In the genomic region with DNA sequence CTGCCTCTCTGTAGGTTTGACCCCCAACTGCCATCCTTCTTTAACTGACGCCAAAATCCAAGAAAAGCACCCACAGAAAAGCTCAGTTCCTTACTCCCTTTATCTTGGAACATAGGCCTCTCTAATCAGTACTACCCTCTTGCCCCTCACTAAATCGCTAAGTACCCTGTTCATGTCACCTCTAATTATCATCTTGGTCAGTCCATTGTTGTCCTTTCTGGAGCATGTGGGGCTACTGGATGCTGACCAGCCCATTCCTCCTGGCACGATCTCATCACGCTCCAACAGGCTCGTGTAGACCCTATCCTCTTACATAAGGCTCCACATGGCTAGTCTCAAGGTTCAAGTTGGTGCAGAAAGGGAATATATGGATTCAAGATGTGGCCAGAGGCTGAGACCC, we compare ENCODE assay signal across 22 mouse cellular contexts. TPM values are rescaled to one million over a fixed set of nuclear protein-coding genes. Genes with fewer than 3 reads are reported as not detected.
A peak's percentile ranks its signal among the peaks of the same experiment; 100 is the strongest.
DNase-seq lines count a peak whose midpoint lies in the region; ATAC-seq lines count a peak whose summit lies in the region.
"Had no signal": no experiment of that assay in that cellular context is flagged by ENCODE, and none has a peak within 500 bp of the region (broad histone marks: within the 10 kb centered on the region; RNA-seq: fewer than 3 reads in every experiment).

No protein-coding gene starts in this region.

- no peaks in the 10 kb centered on the region for H3K9me3 ChIP-seq in embryonic facial prominence, embryonic 14.5 days (ENCODE audit: control insufficient read depth, low read length)
- no peaks in the 10 kb centered on the region for H3K9me3 ChIP-seq in embryonic facial prominence, embryonic 10.5 days
- no peaks in the 10 kb centered on the region for H3K9me3 ChIP-seq in kidney, embryonic 15.5 days (replicated peaks)
- no peaks in the 10 kb centered on the region for H3K9me3 ChIP-seq in kidney, embryonic 16.5 days (ENCODE audit: low read length)
- H3K9me3 ChIP-seq in forebrain, embryonic 10.5 days = no peaks in the 10 kb centered on the region
- H3K9me3 ChIP-seq: embryonic facial prominence, embryonic 13.5 days; forebrain, embryonic 12.5 days had no signal

- H3K9ac ChIP-seq in embryonic facial prominence, embryonic 14.5 days (ENCODE audit: low read depth, low read length) = no peak overlapping the region
- no peak overlapping the region for H3K9ac ChIP-seq in kidney, embryonic 15.5 days
- H3K9ac ChIP-seq in kidney, embryonic 16.5 days (replicated peaks; ENCODE audit: low read length) = no peak overlapping the region
- H3K9ac ChIP-seq: embryonic facial prominence, embryonic 13.5 days; forebrain, embryonic 12.5 days had no signal

- H3K4me2 ChIP-seq in embryonic facial prominence, embryonic 14.5 days (ENCODE audit: low read depth, low read length) = no peak overlapping the region
- no peak overlapping the region for H3K4me2 ChIP-seq in kidney, embryonic 15.5 days
- H3K4me2 ChIP-seq in kidney, embryonic 16.5 days (replicated peaks; ENCODE audit: low read depth, low read length) = no peak overlapping the region
- H3K4me2 ChIP-seq: embryonic facial prominence, embryonic 13.5 days; forebrain, embryonic 12.5 days had no signal

- no peaks in the 10 kb centered on the region for H3K4me1 ChIP-seq in embryonic facial prominence, embryonic 14.5 days (ENCODE audit: control insufficient read depth, insufficient read depth, low read length)
- peaks cover 15% of the 10 kb centered on the region for H3K4me1 ChIP-seq in embryonic facial prominence, embryonic 10.5 days
- peaks cover 16% of the 10 kb centered on the region for H3K4me1 ChIP-seq in kidney, embryonic 15.5 days
- H3K4me1 ChIP-seq in kidney, embryonic 16.5 days (ENCODE audit: insufficient read depth, low read length) = peaks cover 10% of the 10 kb centered on the region; the same call in 1 of the 2 replicates
- H3K4me1 ChIP-seq in forebrain, embryonic 10.5 days = peaks cover 15% of the 10 kb centered on the region

- 77% methylated on average over 5 of the region's 5 CpGs for WGBS in embryonic facial prominence, embryonic 14.5 days
- 70% methylated on average over 5 of the region's 5 CpGs for whole genome bisulfite sequencing in embryonic facial prominence, embryonic 10.5 days
- WGBS in kidney, embryonic 15.5 days = 53% methylated on average over 5 of the region's 5 CpGs
- whole genome bisulfite sequencing in kidney, embryonic 16.5 days = 49% methylated on average over 5 of the region's 5 CpGs
- WGBS in forebrain, embryonic 10.5 days = 72% methylated on average over 5 of the region's 5 CpGs

- H3K27me3 ChIP-seq in embryonic facial prominence, embryonic 14.5 days (replicated peaks; ENCODE audit: control insufficient read depth, insufficient read depth, low read length) = peaks cover 7% of the 10 kb centered on the region; the same call in 1 of the 2 replicates
- peaks cover 39% of the 10 kb centered on the region for H3K27me3 ChIP-seq in embryonic facial prominence, embryonic 10.5 days (replicated peaks; ENCODE audit: low read depth, poor library complexity, severe bottlenecking)
- no peaks in the 10 kb centered on the region for H3K27me3 ChIP-seq in kidney, embryonic 15.5 days
- no peaks in the 10 kb centered on the region for H3K27me3 ChIP-seq in kidney, embryonic 16.5 days (ENCODE audit: insufficient read depth, low read length)
- peaks cover 38% of the 10 kb centered on the region for H3K27me3 ChIP-seq in forebrain, embryonic 10.5 days (ENCODE audit: poor library complexity, severe bottlenecking)
- H3K27me3 ChIP-seq: Patski had no signal

- no peak for DNase-seq in embryonic facial prominence, embryonic 14.5 days (ENCODE audit: low spot score)
- DNase-seq in embryonic facial prominence, embryonic 10.5 days (ENCODE audit: low spot score) = no peak
- peak; percentile 94 for DNase-seq in retina, postnatal 1 day
- DNase-seq in forebrain, embryonic 10.5 days (ENCODE audit: extremely low spot score, low spot score) = no peak
- no peak for DNase-seq in heart, postnatal 14 days
- DNase-seq: adrenal gland, adult 8-10 months; adrenal gland, postnatal 14 days; adrenal gland, postnatal 36 days; cerebellum, adult 11-12 months; cerebellum, adult 2 months; cerebellum, adult 9-10 months; cerebellum, postnatal 10 days; cerebellum, postnatal 25 days had no signal

- no peaks in the 10 kb centered on the region for H3K36me3 ChIP-seq in embryonic facial prominence, embryonic 14.5 days (ENCODE audit: control insufficient read depth, insufficient read depth, low read length)
- no peaks in the 10 kb centered on the region for H3K36me3 ChIP-seq in embryonic facial prominence, embryonic 10.5 days (replicated peaks)
- H3K36me3 ChIP-seq in kidney, embryonic 15.5 days = no peaks in the 10 kb centered on the region
- H3K36me3 ChIP-seq in kidney, embryonic 16.5 days (ENCODE audit: insufficient read depth, low read length) = no peaks in the 10 kb centered on the region
- no peaks in the 10 kb centered on the region for H3K36me3 ChIP-seq in forebrain, embryonic 10.5 days (replicated peaks)
- H3K36me3 ChIP-seq: embryonic facial prominence, embryonic 13.5 days; forebrain, embryonic 12.5 days had no signal

- no peak overlapping the region for H3K4me3 ChIP-seq in embryonic facial prominence, embryonic 14.5 days (ENCODE audit: low read depth, low read length)
- no peak overlapping the region for H3K4me3 ChIP-seq in embryonic facial prominence, embryonic 10.5 days
- no peak overlapping the region for H3K4me3 ChIP-seq in kidney, embryonic 15.5 days (replicated peaks)
- H3K4me3 ChIP-seq in kidney, embryonic 16.5 days (ENCODE audit: low read length) = no peak overlapping the region
- H3K4me3 ChIP-seq in forebrain, embryonic 10.5 days = no peak overlapping the region
- H3K4me3 ChIP-seq: embryonic facial prominence, embryonic 13.5 days; forebrain, embryonic 12.5 days had no signal

- no peak overlapping the region for H3K27ac ChIP-seq in embryonic facial prominence, embryonic 14.5 days (replicated peaks; ENCODE audit: low read depth, low read length)
- H3K27ac ChIP-seq in embryonic facial prominence, embryonic 10.5 days (replicated peaks) = no peak overlapping the region
- 0 out of 2 replicates have a peak overlapping the region, but pooled peaks have one; percentile 13 for H3K27ac ChIP-seq in kidney, embryonic 15.5 days
- no peak overlapping the region for H3K27ac ChIP-seq in kidney, embryonic 16.5 days (ENCODE audit: low read length)
- H3K27ac ChIP-seq in forebrain, embryonic 10.5 days = no peak overlapping the region
- H3K27ac ChIP-seq: embryonic facial prominence, embryonic 13.5 days; forebrain, embryonic 12.5 days had no signal

- intact Hi-C loops in heart, postnatal 14 days (cut with DNase I) = loop anchor here (5.0 kb wide), 1 partner anchor 94 kb away; no protein-coding TSS in a partner anchor

- ATAC-seq in embryonic facial prominence, embryonic 14.5 days (ENCODE audit: low read depth) = peak; percentile 16; the same call in 1 of the 2 replicates
- peak; percentile 44 for ATAC-seq in kidney, embryonic 15.5 days (replicated peaks; ENCODE audit: low FRiP score)
- no peak for ATAC-seq in kidney, embryonic 16.5 days (ENCODE audit: low FRiP score, low TSS enrichment)
- ATAC-seq: activated CD4-positive, CD25-positive, alpha-beta regulatory T cell, adult 4 months; forebrain, embryonic 14.5 days; forebrain, embryonic 16.5 days; Patski had no signal

RNA-seq across cellular contexts. Expression of gene Stard13, which starts 2.8 kb away (rescaled TPM):
- 13.3 and 13.6 TPM in 2 replicates for polyA plus RNA-seq in embryonic facial prominence, embryonic 14.5 days (2014; fragmentation: Nextera tagmentation; extraction: Ambion mirVana)
- 4.2 and 4.6 TPM in 2 replicates for polyA plus RNA-seq in embryonic facial prominence, embryonic 10.5 days (2016; fragmentation: Nextera tagmentation; extraction: Ambion mirVana)
- 10.6 and 11.3 TPM in 2 replicates for polyA plus RNA-seq in kidney, embryonic 15.5 days (2015; fragmentation: Nextera tagmentation; extraction: Ambion mirVana)
- 12.0 and 12.2 TPM in 2 replicates for polyA plus RNA-seq in kidney, embryonic 16.5 days (2015; fragmentation: Nextera tagmentation; extraction: Ambion mirVana)
- polyA plus RNA-seq in forebrain, embryonic 10.5 days (2016; fragmentation: Nextera tagmentation; extraction: Ambion mirVana) = 3.1 and 3.7 TPM in 2 replicates
- total RNA-seq in heart, postnatal 14 days (2021) = 10 to 100 TPM; 23.0 to 23.3 TPM
- total RNA-seq: MEL had no signal
- polyA plus RNA-seq: activated CD4-positive, CD25-positive, alpha-beta regulatory T cell, adult 4 months had no signal
